Mouse (Mus musculus) liver, adult 2 months (tissue): ENCODE measurements around the gene Rnf10.
A peak's percentile ranks its signal among the peaks of the same experiment; 100 is the strongest.

Source experiments
- CTCF ChIP-seq: fragments of 200-500 bp; IDR thresholded peaks from 2 replicates; pipeline ENCODE4 v1.5.1; 2011; ENCODE audit warnings: low read depth, low read length, control low read depth
- POLR2A ChIP-seq: fragments of 200-500 bp; IDR thresholded peaks from 2 replicates; pipeline ENCODE4 v1.6.1; 2011; ENCODE audit warnings: low read length, control low read depth; ENCODE audit not compliant: insufficient read depth; ENCODE audit errors: extremely low read depth

GRCm38 (mm10) chr5:115222485-115222884, 50.2 kb downstream of the Rnf10 start:
- TF ChIP-seq CTCF (peak; percentile 24; the same call in 1 of the 2 replicates), POLR2A (no peak)
